Mouse (Mus musculus) frontal cortex, adult (tissue): Measurements from ENCODE around the gene Scand1.

Source experiments
- ATAC-seq: cut with Nextera tagmentation; 2 replicates; pipeline ENCODE4 v1.9.2; 2017; ENCODE audit warnings: mild to moderate bottlenecking, moderate library complexity, mixed read lengths; ENCODE audit not compliant: low TSS enrichment

Gene Scand1

GRCm38 (mm10) chr2:156307261-156307660 lies 5.2 kb downstream of the Scand1 start:
- ATAC-seq, result no peak

- ATAC-seq, result peak; percentile 57
These were observed 6.7 kb downstream of the Scand1 start for GRCm38 (mm10) chr2:156305818-156306217.

DNA sequence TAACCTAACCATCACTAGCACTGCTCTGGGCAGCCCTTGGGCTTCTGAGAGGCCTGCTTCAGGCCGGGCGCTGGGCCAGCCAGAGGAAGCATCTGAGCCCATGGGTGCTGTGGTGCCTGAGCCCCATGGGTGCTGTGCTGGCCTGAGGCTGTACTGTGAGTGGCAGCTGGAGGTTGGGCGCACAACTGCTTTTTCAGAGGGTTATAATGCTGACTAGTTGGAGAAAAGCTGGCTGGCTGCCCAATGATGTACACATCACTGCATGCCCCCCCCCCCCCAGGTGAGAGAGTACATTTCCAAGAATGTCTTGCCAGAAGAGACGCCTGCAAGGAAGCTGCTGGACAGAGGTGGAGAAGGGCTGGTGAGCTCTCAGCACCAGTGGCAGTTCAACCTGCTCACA lies 8.2 kb downstream of the Scand1 start:
- ATAC-seq, result no peak

DNA sequence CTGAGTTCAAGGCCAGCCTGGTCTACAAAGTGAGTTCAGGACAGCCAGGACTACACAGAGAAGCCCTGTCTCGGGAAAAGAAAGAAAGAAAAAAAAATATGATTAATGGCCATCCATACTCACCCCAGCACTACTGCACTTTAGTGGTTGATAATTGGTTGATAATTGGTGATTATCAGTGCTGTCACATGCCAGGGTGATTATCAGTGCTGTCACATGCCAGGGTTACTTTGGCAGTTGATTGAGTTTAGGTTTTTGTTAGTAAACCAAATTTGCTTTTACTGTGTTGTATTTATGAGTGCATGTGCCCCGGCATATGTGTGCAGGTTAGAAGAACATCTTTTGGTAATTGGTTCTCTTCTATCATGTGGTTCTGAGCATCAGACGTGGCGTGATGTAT lies 10.4 kb downstream of the Scand1 start:
- no peak for ATAC-seq

DNA sequence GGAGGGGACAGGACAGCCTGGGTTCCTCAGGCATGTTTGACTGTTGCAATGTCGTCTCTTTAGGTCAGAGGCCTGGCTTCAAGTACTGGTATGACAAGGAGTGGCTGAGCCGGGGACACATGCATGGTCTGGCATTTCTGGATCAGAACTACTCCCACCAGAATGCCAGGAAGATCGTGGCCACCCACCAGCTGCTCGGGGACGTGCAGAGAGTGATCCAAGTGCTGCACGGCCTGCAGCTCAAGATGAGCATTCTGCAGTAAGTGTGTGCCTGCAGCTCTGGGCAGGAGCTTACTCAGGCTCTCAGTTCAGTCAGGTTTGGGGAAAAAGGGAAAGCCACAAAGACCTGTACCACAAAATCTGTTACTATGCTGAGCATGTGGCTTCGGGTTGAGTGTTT lies 14.0 kb downstream of the Scand1 start:
- peak; percentile 90 for ATAC-seq

DNA sequence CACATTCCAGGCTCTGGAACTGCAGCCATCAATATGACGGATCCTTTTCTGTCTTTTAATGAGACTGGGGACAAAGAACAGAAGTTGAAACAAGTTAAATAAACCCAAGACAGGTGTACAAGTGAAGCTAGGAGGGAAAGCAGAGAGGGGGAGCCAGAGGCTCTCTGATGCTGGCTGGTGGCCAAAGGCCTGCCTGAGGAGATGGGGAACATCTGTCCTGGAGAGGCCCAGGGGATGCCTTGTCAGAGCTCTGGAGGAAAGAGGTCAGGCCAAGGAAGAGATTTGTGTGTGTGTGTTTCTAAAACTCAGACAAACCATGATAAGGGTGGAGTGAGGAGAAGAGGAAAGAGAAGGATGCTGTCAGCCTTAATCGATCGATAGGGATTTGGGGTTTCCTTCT lies 14.9 kb downstream of the Scand1 start:
- ATAC-seq, result no peak

GRCm38 (mm10) chr2:156296190-156296589 lies 16.3 kb downstream of the Scand1 start:
- no peak for ATAC-seq

- no peak for ATAC-seq
These were observed 16.9 kb downstream of the Scand1 start for GRCm38 (mm10) chr2:156295601-156296063.

- no peak for ATAC-seq
These were observed 20.5 kb downstream of the Scand1 start for GRCm38 (mm10) chr2:156291998-156292397.

- no peak for ATAC-seq
These were observed 22.8 kb downstream of the Scand1 start for GRCm38 (mm10) chr2:156289552-156290160.

DNA sequence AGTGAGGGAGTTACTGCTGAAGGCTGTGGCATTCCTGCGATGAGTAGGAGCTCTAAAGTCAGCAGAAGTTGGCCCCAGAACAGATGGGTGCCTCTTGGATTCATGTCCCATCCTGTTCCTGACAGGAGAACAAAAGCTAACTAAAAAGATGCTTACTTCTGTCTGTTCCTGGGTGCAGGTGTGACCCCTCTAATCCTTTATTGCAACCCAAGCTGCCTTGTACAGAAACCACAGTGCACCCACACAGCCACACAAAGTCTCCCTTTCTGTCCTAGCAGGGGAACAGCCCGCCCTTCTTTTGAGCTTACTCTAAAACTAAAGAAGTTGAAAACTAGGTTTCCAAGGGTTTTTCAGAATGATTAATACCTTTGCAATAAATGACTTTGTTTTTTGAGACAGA lies 24.3 kb downstream of the Scand1 start:
- ATAC-seq, result no peak

DNA sequence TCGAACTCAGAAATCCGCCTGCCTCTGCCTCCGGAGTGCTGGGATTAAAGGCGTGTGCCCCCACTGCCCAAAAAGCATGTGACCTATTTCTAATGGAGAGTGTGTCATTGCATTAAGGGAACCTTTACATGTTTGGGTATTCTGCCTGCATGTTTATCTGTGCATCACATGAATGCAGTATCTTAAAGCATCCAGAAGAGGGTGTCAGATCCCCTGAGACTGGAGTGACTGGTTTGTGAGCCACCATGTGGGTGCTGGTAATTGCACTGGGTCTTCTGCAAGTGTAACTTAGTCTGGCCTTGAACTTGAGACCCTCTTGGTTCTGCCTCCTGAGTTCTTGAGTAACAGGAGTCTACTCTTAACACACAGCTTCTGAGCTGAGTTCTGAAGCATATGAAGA lies 25.8 kb downstream of the Scand1 start:
- ATAC-seq, result no peak

DNA sequence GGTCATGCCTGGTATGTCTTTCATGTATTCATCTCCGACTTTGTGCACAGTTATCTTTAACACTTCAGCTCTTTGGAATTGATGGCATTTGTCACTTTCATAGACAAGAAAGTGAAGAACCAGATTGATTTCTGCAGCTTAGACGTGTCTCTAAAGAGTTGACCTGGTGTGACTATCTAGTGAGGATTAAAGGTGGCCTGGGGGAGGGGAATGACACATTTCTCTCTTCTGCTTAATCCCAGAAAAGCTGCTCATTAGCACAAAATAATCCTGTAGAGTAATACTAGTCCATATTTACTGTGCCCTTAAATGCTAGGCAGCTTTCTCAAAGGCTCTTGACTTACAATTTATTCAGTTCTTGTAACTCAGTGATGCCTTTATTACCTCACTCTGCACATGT lies 27.3 kb downstream of the Scand1 start:
- no peak for ATAC-seq

DNA sequence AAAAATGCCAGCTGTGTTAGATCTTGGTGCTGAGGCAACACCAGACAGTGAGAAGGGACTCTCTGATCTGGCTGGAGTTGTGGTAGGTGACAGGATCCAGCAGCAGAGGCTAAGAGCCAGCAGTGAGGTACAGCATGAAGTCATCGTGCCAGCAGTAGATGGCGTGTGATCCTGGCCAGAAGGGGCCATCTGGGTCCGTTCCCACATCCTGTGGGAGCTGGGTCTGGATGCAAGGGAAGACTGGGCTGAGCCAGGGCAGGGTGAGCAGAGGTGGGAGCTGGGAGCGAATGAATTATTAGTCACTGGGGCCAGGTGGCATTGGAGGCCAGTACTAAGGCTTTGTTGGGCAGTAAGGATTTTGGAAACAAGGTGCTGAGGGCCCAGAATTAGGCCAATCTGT lies 31.3 kb downstream of the Scand1 start:
- no peak for ATAC-seq

GRCm38 (mm10) chr2:156278226-156279017 lies 34.1 kb downstream of the Scand1 start:
- ATAC-seq, result peak; percentile 91

DNA sequence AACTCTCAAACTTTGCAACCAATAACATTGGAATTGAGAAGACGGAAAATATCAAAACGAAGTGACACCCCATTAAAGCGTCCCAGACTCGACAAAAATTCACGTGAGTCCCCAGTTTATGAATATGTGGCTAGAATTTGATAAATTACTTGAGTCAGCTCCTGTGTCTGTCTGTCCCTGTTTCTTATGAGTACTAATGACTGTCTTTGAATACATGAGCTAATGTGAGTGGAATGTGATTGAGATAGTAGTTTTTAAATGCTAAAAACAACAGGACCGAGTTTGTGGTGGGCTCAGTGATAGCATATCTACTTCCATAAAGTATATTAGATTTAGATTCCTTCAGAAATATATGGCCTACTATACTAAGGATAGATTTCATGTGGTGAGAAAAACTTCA lies 40.0 kb downstream of the Scand1 start:
- ATAC-seq, result no peak

GRCm38 (mm10) chr2:156267636-156268035 lies 44.9 kb downstream of the Scand1 start:
- ATAC-seq, result no peak

DNA sequence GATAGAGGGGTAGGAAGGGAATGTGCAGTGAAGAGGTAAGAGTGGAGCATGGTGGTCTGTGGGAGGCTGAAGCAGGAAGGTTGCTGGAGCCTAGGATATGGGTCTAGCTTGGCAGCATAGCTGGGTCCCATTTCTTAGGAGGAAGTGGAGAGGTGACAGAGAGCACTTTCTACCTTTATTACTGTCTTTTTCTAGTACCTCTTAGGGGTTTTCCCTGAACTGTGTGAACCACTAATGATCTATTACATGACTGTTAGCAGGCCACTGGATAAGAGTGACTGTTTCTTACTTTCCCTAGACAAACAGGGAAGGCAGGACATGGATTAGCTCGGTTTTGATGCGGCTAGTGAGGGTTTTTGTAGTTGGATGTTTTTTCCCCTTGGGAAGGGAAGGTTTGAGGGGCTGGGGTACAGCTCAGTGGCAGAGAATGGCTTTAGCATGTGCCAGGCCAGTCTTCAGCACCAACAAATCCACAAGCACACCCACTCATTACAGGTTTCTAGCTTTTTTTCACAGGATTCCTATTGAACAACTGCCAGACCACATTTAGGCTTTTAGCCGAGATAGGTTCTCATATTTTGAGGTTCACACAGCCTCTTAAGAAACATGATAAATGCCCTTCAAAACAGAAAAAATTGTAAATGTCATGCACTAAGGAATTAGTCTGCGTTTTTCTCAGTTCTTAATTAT lies 49.2 kb downstream of the Scand1 start:
- no peak for ATAC-seq
